Mouse (Mus musculus): ENCODE measurements around the gene Polr2l. TPM values are rescaled to one million over a fixed set of nuclear protein-coding genes. Genes with fewer than 3 reads are reported as not detected.

Polr2l gene
- polyA plus RNA-seq, 1 experiment from 2014 or later = 71.5 TPM

- H3K4me1 ChIP-seq (replicated peaks; ENCODE audit: control insufficient read depth, insufficient read depth, low read length) = peaks cover 5% of the 10 kb centered on the region; the same call in 1 of the 2 replicates
- H3K27ac ChIP-seq (ENCODE audit: low read depth, low read length) = peak overlapping the region; percentile 17; the same call in 1 of the 2 replicates
- H3K4me2 ChIP-seq (replicated peaks; ENCODE audit: low read depth, low read length) = peak overlapping the region; percentile 99
- DNase-seq (ENCODE audit: low spot score) (peak; percentile 77), ATAC-seq (ENCODE audit: low FRiP score) (peak; percentile 69)
- H3K4me3 ChIP-seq (ENCODE audit: low read depth, low read length) = peak overlapping the region; percentile 62
- H3K27me3 ChIP-seq (ENCODE audit: control insufficient read depth, insufficient read depth, low read length) = peaks cover 16% of the 10 kb centered on the region
- no peaks in the 10 kb centered on the region for H3K36me3 ChIP-seq (ENCODE audit: control insufficient read depth, insufficient read depth, low read length)
- no peaks in the 10 kb centered on the region for H3K9me3 ChIP-seq (ENCODE audit: control insufficient read depth, low read length)
- WGBS = under 1% methylated on average over 68 of the region's 81 CpGs
- H3K9ac ChIP-seq (ENCODE audit: low read depth, low read length) = peak overlapping the region; percentile 62
Measured at GRCm38 (mm10) chr7:141481498-141482401, 6.8 kb upstream of the Polr2l start.

GRCm38 (mm10) chr7:141480842-141481497 is 6.0 kb upstream of the Polr2l start:
- Histone ChIP-seq H3K36me3 (ENCODE audit: control insufficient read depth, insufficient read depth, low read length) (no peaks in the 10 kb centered on the region), H3K9ac (ENCODE audit: low read depth, low read length) (no peak overlapping the region), H3K4me3 (ENCODE audit: low read depth, low read length) (peak overlapping the region; percentile 62), H3K4me1 (replicated peaks; ENCODE audit: control insufficient read depth, insufficient read depth, low read length) (peaks cover 5% of the 10 kb centered on the region; the same call in 1 of the 2 replicates), H3K9me3 (ENCODE audit: control insufficient read depth, low read length) (no peaks in the 10 kb centered on the region), H3K27me3 (ENCODE audit: control insufficient read depth, insufficient read depth, low read length) (peaks cover 23% of the 10 kb centered on the region), H3K27ac (ENCODE audit: low read depth, low read length) (no peak overlapping the region), H3K4me2 (replicated peaks; ENCODE audit: low read depth, low read length) (peak overlapping the region; percentile 99)
- WGBS = 12% methylated on average over 10 of the region's 10 CpGs
- ATAC-seq (ENCODE audit: low FRiP score) = peak; percentile 36; the same call in 1 of the 2 replicates
- peak; percentile 82 for DNase-seq (ENCODE audit: low spot score)

GRCm38 (mm10) chr7:141478270-141478748 is 3.4 kb upstream of the Polr2l start:
- no peak overlapping the region for H3K9ac ChIP-seq (ENCODE audit: low read depth, low read length)
- peaks cover 9% of the 10 kb centered on the region; the same call in 1 of the 2 replicates for H3K4me1 ChIP-seq (replicated peaks; ENCODE audit: control insufficient read depth, insufficient read depth, low read length)
- H3K27ac ChIP-seq (ENCODE audit: low read depth, low read length) = no peak overlapping the region
- no peak overlapping the region for H3K4me3 ChIP-seq (ENCODE audit: low read depth, low read length)
- ATAC-seq (ENCODE audit: low FRiP score) = no peak
- H3K4me2 ChIP-seq (replicated peaks; ENCODE audit: low read depth, low read length) = no peak overlapping the region
- peaks cover 23% of the 10 kb centered on the region for H3K27me3 ChIP-seq (ENCODE audit: control insufficient read depth, insufficient read depth, low read length)
- H3K9me3 ChIP-seq (ENCODE audit: control insufficient read depth, low read length) = no peaks in the 10 kb centered on the region
- 80% methylated on average over 5 of the region's 5 CpGs for WGBS
- no peak for DNase-seq (ENCODE audit: low spot score)
- H3K36me3 ChIP-seq (ENCODE audit: control insufficient read depth, insufficient read depth, low read length) = no peaks in the 10 kb centered on the region

DNA sequence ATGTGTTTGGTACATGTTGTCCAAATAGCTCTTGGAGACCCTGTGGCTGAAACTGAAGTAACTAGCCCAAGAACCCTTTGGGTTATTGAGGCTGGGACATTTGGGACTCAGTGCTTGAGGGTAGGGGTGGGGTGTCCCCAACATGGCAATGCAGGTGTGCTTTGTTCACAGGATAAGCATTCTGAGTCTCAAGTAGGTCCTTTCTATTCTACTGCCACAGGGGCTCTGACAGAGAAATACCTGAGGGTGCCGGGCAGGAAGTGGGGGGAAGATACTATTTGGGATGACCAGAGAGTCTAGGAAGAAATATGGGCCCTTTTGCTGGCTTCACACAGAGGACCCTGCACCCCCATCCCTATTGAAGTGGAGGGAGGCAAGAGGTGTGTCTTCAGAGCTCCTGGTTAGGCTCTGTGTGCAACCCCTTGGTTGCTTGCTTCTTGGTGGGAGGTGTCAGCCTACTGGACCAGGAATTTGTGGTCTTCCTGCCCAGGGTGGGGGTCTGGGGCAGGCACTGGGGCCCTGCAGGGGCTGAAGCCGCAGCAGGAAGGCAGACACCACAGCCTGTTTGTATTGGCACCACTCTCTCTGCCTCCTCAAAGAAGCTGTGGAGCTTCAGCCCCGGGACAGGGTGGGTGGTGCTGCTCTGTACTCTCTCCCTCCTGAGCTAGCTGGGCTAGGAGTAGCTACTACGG is 2.8 kb upstream of the Polr2l start:
- no peak overlapping the region for H3K27ac ChIP-seq (ENCODE audit: low read depth, low read length)

GRCm38 (mm10) chr7:141476981-141477370 is 2.0 kb upstream of the Polr2l start:
- H3K4me2 ChIP-seq (replicated peaks; ENCODE audit: low read depth, low read length) = no peak overlapping the region
- DNase-seq (ENCODE audit: low spot score) = no peak
- no peak for ATAC-seq (ENCODE audit: low FRiP score)
- 17% methylated on average over 7 of the region's 7 CpGs for WGBS
- no peak overlapping the region for H3K9ac ChIP-seq (ENCODE audit: low read depth, low read length)
- peak overlapping the region; percentile 39; the same call in 1 of the 2 replicates for H3K27ac ChIP-seq (ENCODE audit: low read depth, low read length)
- no peaks in the 10 kb centered on the region for H3K36me3 ChIP-seq (ENCODE audit: control insufficient read depth, insufficient read depth, low read length)
- peaks cover 11% of the 10 kb centered on the region for H3K27me3 ChIP-seq (ENCODE audit: control insufficient read depth, insufficient read depth, low read length)
- peaks cover 9% of the 10 kb centered on the region; the same call in 1 of the 2 replicates for H3K4me1 ChIP-seq (replicated peaks; ENCODE audit: control insufficient read depth, insufficient read depth, low read length)
- no peaks in the 10 kb centered on the region for H3K9me3 ChIP-seq (ENCODE audit: control insufficient read depth, low read length)
- H3K4me3 ChIP-seq (ENCODE audit: low read depth, low read length) = no peak overlapping the region

More for the DNA sequence above, 2.8 kb upstream of the Polr2l start:
- no peak for DNase-seq (ENCODE audit: low spot score)
- Histone ChIP-seq H3K4me2 (replicated peaks; ENCODE audit: low read depth, low read length) (no peak overlapping the region), H3K27me3 (ENCODE audit: control insufficient read depth, insufficient read depth, low read length) (peaks cover 17% of the 10 kb centered on the region), H3K4me3 (ENCODE audit: low read depth, low read length) (no peak overlapping the region), H3K9me3 (ENCODE audit: control insufficient read depth, low read length) (no peaks in the 10 kb centered on the region), H3K36me3 (ENCODE audit: control insufficient read depth, insufficient read depth, low read length) (no peaks in the 10 kb centered on the region), H3K4me1 (replicated peaks; ENCODE audit: control insufficient read depth, insufficient read depth, low read length) (peaks cover 9% of the 10 kb centered on the region; the same call in 1 of the 2 replicates), H3K9ac (ENCODE audit: low read depth, low read length) (no peak overlapping the region)
- 65% methylated on average over 4 of the region's 4 CpGs for WGBS
- ATAC-seq (ENCODE audit: low FRiP score) = no peak

DNA sequence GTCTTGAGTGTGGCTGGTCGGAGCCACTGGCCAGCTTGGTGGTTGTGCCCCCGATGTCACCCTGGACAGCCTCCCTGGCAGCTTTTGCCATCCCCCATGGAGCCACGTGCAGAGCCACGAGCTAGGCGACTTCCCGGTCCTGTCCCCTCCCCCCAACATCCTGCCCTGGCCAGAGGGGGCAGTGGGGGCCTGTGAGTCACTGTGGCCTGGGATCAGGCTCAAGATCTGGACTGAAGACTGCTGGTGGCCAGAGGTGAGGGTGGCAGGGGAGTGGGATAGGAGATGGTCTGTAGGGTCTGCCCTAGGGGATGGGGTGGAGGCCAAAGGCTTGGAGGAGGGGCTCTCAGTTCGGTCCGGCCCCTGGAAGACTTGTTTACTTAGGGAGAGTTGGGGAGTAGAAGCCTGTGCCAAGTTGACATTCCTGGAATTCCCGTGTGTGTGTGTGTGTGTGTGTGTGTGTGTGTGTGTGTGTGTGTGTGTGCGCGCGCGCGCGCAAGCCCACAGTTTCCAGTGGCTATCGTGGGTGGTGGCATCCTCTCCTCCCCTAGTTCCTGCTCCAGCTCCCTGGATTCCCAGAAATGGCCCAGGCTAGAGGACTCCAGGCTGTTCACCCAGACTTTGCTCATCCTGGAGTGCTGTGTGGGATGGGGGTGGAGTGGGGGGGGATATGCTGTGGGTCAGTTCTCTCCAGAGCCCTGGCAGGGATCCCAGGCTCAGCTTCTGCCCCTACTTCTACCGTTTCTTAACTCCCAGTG is 1.5 kb upstream of the Polr2l start:
- Histone ChIP-seq H3K4me1 (replicated peaks; ENCODE audit: control insufficient read depth, insufficient read depth, low read length) (peaks cover 9% of the 10 kb centered on the region; the same call in 1 of the 2 replicates), H3K9ac (ENCODE audit: low read depth, low read length) (no peak overlapping the region), H3K4me2 (replicated peaks; ENCODE audit: low read depth, low read length) (peak overlapping the region; percentile 89), H3K36me3 (ENCODE audit: control insufficient read depth, insufficient read depth, low read length) (peaks cover 1% of the 10 kb centered on the region; the same call in 1 of the 2 replicates), H3K9me3 (ENCODE audit: control insufficient read depth, low read length) (no peaks in the 10 kb centered on the region), H3K27me3 (ENCODE audit: control insufficient read depth, insufficient read depth, low read length) (peaks cover 11% of the 10 kb centered on the region), H3K4me3 (ENCODE audit: low read depth, low read length) (peak overlapping the region; percentile 85), H3K27ac (ENCODE audit: low read depth, low read length) (peak overlapping the region; percentile 39; the same call in 1 of the 2 replicates)
- ATAC-seq (ENCODE audit: low FRiP score) (peak; percentile 31; the same call in 1 of the 2 replicates), DNase-seq (ENCODE audit: low spot score) (peak; percentile 49)
- WGBS = 11% methylated on average over 15 of the region's 17 CpGs

- no peak overlapping the region for H3K27ac ChIP-seq (ENCODE audit: low read depth, low read length)
- no peak for ATAC-seq (ENCODE audit: low FRiP score)
- WGBS = 1% methylated on average over 12 of the region's 12 CpGs
Measured at GRCm38 (mm10) chr7:141475805-141476158, 850 bp upstream of the Polr2l start.

More at GRCm38 (mm10) chr7:141475805-141476158, 850 bp upstream of the Polr2l start:
- Histone ChIP-seq H3K4me1 (replicated peaks; ENCODE audit: control insufficient read depth, insufficient read depth, low read length) (peaks cover 5% of the 10 kb centered on the region; the same call in 1 of the 2 replicates), H3K27me3 (ENCODE audit: control insufficient read depth, insufficient read depth, low read length) (peaks cover 11% of the 10 kb centered on the region), H3K4me2 (replicated peaks; ENCODE audit: low read depth, low read length) (peak overlapping the region; percentile 89), H3K36me3 (ENCODE audit: control insufficient read depth, insufficient read depth, low read length) (peaks cover 3% of the 10 kb centered on the region; the same call in 1 of the 2 replicates), H3K9me3 (ENCODE audit: control insufficient read depth, low read length) (no peaks in the 10 kb centered on the region), H3K9ac (ENCODE audit: low read depth, low read length) (peak overlapping the region; percentile 84), H3K4me3 (ENCODE audit: low read depth, low read length) (peak overlapping the region; percentile 85)
- no peak for DNase-seq (ENCODE audit: low spot score)
